Mouse (Mus musculus) erythroblast, embryonic 14.5 days (primary cell): ENCODE data around the gene Nhlrc1. TPM values are rescaled to one million over a fixed set of nuclear protein-coding genes. Genes with fewer than 3 reads are reported as not detected.

Source experiments
- H3K27me3 ChIP-seq: 2 replicates; pipeline ENCODE4 v1.6.1; 2012; ENCODE audit warnings: inconsistent platforms; ENCODE audit not compliant: control insufficient read depth
- H3K36me3 ChIP-seq: 2 replicates; pipeline ENCODE4 v1.6.1; 2012; ENCODE audit warnings: mild to moderate bottlenecking, inconsistent platforms; ENCODE audit not compliant: control insufficient read depth
- H3K4me1 ChIP-seq: 2 replicates; pipeline ENCODE4 v1.6.1; 2012; ENCODE audit warnings: inconsistent platforms; ENCODE audit not compliant: control insufficient read depth
- H3K4me3 ChIP-seq: replicated peaks from 2 replicates; pipeline ENCODE3; 2012; ENCODE audit warnings: moderate library complexity, mild to moderate bottlenecking, inconsistent platforms
- H3K9me3 ChIP-seq: 2 replicates; pipeline ENCODE4 v1.6.1; 2012; ENCODE audit warnings: low read length, inconsistent platforms, mixed read lengths; ENCODE audit not compliant: control insufficient read depth
- GATA1 ChIP-seq: IDR thresholded peaks from 2 replicates; pipeline ENCODE4 v1.6.1; 2012; ENCODE audit warnings: low read length, inconsistent platforms, mixed read lengths
- TAL1 ChIP-seq: IDR thresholded peaks from 3 replicates; pipeline ENCODE4 v1.6.1; 2012; ENCODE audit warnings: low read length, inconsistent platforms, mixed read lengths
- polyA plus RNA-seq: library from polyadenylated mRNA; stranded (reverse); fragments of >175 nt; gene quantifications from 2 replicates; pipeline ENCODE4 v1.2.3, GENCODE M21; 2012

The Nhlrc1 gene
- polyA plus RNA-seq, 1 experiment: not detected

DNA sequence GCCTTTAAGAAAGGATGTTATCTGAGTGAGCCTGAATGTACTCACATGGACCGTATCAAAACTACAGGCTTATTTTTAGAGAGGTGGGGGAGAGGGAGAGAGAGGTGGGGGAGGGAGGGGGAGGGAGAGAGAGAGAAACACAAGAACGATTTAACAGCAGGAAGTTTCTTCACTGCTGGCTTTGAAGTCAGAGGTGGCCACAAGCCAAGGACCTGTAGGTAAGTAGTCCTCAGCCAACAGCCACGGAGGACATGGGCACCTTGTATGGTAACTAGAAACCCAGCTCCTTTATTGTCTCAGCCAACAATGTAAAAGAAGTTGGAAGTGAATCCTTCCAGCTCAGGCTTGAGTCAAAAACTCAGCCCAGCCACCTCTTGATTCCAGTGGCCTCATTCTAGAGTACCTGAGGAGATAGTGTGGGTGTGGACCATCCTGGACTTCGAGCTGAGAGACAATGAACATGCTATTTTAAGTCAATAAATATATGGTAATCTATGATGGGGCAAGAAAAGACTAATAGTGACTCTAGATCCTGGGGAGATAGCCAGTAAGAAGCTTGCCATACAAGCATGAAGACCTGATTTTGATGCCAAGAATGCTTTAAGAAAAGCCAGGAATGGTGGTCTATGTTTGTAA, 24.2 kb downstream of the Nhlrc1 start:
- Histone ChIP-seq H3K36me3 (no peaks in the 10 kb centered on the region), H3K27me3 (no peaks in the 10 kb centered on the region), H3K4me3 (no peak overlapping the region), H3K4me1 (no peaks in the 10 kb centered on the region), H3K9me3 (no peaks in the 10 kb centered on the region)
- TF ChIP-seq TAL1 (no peak), GATA1 (no peak)

DNA sequence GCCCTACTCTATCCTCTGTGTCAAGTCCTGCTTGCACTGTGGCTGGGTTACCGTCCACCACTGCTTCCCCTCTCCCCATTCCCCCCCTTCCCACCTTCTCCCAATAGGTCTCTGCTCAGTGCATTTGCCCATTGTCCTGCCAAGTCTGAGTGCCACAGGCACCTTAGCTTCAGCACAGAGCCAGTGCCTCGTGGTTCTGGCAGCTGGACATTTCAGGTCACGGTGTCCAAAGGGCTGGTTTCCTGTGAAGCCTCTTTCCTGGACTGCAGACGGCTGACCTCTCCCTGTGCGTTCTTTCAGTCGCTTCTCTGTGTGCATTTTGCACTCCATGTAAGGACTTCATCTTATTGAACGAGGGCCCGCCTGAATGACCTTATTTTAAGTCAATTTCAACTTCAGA, 26.7 kb downstream of the Nhlrc1 start:
- no peaks in the 10 kb centered on the region for H3K9me3 ChIP-seq
- H3K4me3 ChIP-seq: no peak overlapping the region
- H3K4me1 ChIP-seq: no peaks in the 10 kb centered on the region
- H3K27me3 ChIP-seq: no peaks in the 10 kb centered on the region
- TF ChIP-seq TAL1 (no peak), GATA1 (no peak)
- H3K36me3 ChIP-seq: no peaks in the 10 kb centered on the region

DNA sequence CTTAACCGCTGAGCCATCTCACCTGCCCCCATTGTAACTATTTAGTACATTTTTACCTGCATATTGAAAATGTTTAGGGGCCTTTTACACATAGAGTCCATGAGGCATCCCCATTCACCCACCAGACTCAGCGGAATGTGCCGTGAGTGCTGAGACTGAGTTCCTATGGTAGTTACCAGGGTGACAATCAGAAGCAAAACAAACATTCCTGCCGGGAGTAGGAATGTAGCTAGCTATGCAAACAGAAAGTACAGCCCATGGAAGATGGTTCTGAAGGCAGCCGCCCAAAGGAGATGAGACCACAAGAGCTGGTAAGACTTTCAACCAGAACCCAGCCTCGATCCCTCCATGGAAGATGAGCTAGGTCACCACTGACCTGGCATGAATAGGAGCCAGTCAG, 28.4 kb downstream of the Nhlrc1 start:
- no peaks in the 10 kb centered on the region for H3K4me1 ChIP-seq
- TF ChIP-seq TAL1 (no peak), GATA1 (no peak)
- no peaks in the 10 kb centered on the region for H3K27me3 ChIP-seq
- no peaks in the 10 kb centered on the region for H3K36me3 ChIP-seq
- H3K9me3 ChIP-seq: no peaks in the 10 kb centered on the region
- no peak overlapping the region for H3K4me3 ChIP-seq

DNA sequence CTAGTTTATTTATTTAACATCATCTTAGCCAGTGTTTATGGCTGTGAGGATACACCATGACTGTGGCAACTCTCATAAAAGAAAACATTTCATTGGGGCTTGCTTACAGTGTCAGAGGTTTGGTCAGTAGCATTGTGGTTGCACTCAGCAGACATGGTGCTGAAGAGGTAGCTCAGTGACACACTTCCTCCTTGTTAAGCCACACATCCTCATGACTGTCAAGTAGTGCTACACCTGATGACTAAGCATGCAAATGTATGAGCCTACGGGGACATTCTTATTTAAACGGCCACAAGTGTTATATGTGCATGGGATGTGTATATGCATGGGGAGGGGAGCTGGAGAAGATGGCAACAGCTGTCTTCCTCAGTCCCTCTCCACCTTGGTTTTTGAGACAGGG, 30.8 kb downstream of the Nhlrc1 start:
- no peaks in the 10 kb centered on the region for H3K9me3 ChIP-seq
- no peaks in the 10 kb centered on the region for H3K36me3 ChIP-seq
- no peaks in the 10 kb centered on the region for H3K4me1 ChIP-seq
- TF ChIP-seq GATA1 (no peak), TAL1 (no peak)
- no peaks in the 10 kb centered on the region for H3K27me3 ChIP-seq
- no peak overlapping the region for H3K4me3 ChIP-seq

DNA sequence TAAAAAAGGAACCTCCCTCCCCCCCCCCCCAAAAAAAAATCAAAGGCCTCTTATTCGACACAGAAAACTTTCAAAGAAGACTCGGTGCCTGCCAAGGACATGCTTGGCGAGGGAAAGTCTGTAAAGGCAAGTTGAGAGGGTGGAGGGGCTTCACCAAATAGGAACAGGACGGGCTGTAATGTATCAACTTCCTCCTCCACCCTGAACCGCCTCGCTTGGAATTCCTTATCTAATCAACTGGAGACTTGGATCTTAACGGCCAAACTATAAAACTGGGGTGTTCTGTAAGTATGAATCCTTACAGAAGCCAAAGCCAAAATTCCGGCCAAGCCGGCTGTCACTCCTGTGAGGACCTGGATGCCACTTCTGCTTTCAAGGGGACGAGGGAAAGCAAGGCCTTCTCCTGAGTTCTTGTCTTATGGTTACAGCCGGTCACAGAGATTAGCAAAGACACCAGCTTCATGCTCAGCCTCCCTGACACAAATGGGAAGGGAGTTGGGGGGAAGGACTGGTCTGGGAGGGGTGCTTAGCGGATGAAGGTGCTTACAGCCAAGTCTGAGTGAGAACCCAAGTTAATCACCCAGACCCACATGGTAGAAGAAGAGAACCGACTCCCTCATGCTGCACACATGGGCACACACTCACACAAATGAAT, 34.7 kb downstream of the Nhlrc1 start:
- H3K4me1 ChIP-seq: no peaks in the 10 kb centered on the region
- no peaks in the 10 kb centered on the region for H3K9me3 ChIP-seq
- H3K36me3 ChIP-seq: no peaks in the 10 kb centered on the region
- no peak for TF ChIP-seq TAL1
- TF ChIP-seq GATA1: no peak
- no peaks in the 10 kb centered on the region for H3K27me3 ChIP-seq
- H3K4me3 ChIP-seq: no peak overlapping the region

DNA sequence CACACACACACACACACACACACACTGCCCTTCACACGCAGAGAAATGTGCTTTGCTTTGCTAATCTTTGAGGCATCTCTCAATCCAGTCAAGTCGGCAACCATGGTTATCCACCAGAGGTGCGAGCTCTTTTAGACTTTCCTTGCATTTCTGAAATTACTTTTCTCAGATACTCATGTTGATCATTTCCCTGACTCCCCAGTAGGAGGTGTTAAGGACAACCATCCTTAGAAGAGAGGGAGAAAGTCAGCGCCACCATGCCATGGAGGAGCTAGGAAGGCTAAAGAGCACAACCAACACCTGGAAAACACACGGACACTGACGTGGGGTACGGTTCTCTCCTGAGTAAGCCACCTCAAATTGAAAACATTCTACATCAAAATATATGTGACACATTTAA, 38.1 kb downstream of the Nhlrc1 start:
- no peak overlapping the region for H3K4me3 ChIP-seq
- no peaks in the 10 kb centered on the region for H3K9me3 ChIP-seq
- H3K36me3 ChIP-seq: no peaks in the 10 kb centered on the region
- TF ChIP-seq TAL1 (no peak), GATA1 (no peak)
- H3K4me1 ChIP-seq: no peaks in the 10 kb centered on the region
- H3K27me3 ChIP-seq: no peaks in the 10 kb centered on the region

DNA sequence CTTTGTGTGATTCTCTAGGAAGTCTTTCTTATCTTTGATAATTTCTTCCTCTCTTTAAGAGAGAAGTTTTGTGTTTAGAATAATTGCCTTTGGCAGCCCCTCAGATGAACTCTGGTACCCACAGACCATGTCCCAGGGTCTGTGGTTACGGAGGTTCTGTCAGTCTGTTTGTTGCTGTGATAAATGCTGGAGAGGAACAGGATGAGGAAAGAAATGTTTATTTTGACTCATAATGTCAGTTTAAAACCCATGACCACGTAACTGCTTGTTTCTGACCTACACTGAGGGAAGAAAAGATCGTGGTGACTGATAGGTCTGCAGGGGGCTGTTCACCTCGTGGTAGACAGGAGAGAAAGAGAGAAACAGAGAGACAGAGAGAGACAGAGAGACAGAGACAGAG, 38.7 kb downstream of the Nhlrc1 start:
- Histone ChIP-seq H3K9me3 (no peaks in the 10 kb centered on the region), H3K4me1 (no peaks in the 10 kb centered on the region), H3K27me3 (no peaks in the 10 kb centered on the region), H3K4me3 (no peak overlapping the region), H3K36me3 (no peaks in the 10 kb centered on the region)
- TF ChIP-seq TAL1 (no peak), GATA1 (no peak)

DNA sequence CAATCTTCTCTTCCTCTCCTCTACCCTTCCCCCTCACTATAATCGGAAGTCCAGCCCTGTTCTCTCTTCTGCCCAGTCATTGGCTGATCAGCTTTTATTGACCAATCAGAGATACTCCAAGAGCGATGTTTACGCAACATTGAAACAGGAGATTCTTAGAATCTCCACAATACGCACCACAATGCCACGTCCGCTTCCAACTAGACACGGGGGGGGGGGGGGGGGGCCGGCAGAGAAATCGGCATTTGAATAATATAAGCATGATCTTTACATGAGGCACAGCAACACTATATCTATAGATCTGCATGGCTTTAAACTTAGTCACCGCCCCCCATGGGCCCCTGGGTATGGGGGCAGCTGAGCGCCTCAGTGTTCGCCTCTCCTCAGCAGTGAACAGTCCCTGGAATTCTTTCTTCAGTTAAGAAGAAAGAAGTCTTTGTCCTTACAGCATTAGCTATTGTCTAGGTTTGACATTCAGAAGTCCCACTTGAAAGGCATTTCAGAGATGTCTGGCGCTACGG, 39.6 kb downstream of the Nhlrc1 start:
- Histone ChIP-seq H3K4me1 (no peaks in the 10 kb centered on the region), H3K9me3 (no peaks in the 10 kb centered on the region), H3K36me3 (no peaks in the 10 kb centered on the region), H3K4me3 (no peak overlapping the region), H3K27me3 (no peaks in the 10 kb centered on the region)
- TF ChIP-seq GATA1 (no peak), TAL1 (no peak)

DNA sequence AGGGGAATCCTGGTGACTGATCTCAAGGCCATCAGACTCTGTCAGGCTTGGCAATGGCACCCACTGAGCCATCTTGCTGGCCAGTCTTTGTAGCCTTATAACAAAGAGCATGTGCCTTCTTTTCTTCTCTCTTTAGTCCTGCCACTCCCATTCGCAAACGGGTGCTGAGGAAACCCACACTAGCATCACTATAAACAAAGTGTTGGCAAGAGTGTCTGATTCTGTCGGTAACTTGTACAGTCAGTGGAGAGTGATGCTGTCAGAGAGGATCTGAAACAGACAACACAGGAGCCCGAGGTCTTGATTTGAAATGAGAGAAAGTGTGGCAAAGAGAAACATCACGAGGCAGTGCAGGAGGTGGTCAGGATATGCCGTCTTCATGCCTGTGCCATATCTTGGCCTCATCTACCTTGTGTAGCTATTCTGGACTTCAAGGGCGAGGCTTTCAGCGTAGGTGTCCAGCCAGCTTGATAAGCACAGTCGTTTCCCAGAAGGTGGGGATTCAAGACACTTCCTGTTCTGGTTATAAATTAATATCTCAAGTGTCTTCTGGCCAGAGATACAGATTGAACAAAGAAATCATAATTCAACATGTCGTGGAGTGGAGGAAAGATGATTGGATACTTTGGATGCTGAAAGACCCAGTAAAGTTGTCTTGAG, 44.2 kb downstream of the Nhlrc1 start:
- no peak for TF ChIP-seq GATA1
- TF ChIP-seq TAL1: no peak
- Histone ChIP-seq H3K4me1 (no peaks in the 10 kb centered on the region), H3K9me3 (no peaks in the 10 kb centered on the region)

More for the DNA sequence above, 44.2 kb downstream of the Nhlrc1 start:
- Histone ChIP-seq H3K36me3 (no peaks in the 10 kb centered on the region), H3K4me3 (no peak overlapping the region), H3K27me3 (no peaks in the 10 kb centered on the region)
